Mouse (Mus musculus) layer of hippocampus, adult 18-20 months (tissue): ENCODE results near the gene Gm28374. TPM values are rescaled to one million over a fixed set of nuclear protein-coding genes. Genes with fewer than 3 reads are reported as not detected.

ENCODE experiments used
- DNase-seq, 2 experiments: peaks; one replicate each; pipeline ENCODE4 v3.0.0; 2022; ENCODE audit warnings: low spot score in 2 of 2
- total RNA-seq, 2 experiments: library from RNA; stranded (reverse); gene quantifications; 2 replicates each; pipeline ENCODE4 v1.2.3; 2021

Gene Gm28374
- total RNA-seq, 2 experiments from 2014 or later = 0.91 to 1.3 TPM

- DNase-seq = no peak
Observed at GRCm38 (mm10) chr19:6088841-6089240, 6.8 kb upstream of the Gm28374 start.

GRCm38 (mm10) chr19:6085417-6085879 is 3.4 kb upstream of the Gm28374 start:
- no peak for DNase-seq

GRCm38 (mm10) chr19:6084478-6085248 is 2.6 kb upstream of the Gm28374 start, which contains the start of the genes Zfpl1 and Cdca5:
Gene Zfpl1, minus strand, starts transcription at chr19:6084956.
Gene Cdca5, plus strand, starts transcription at chr19:6084983.
- DNase-seq = peak; percentile 95 to 97

DNA sequence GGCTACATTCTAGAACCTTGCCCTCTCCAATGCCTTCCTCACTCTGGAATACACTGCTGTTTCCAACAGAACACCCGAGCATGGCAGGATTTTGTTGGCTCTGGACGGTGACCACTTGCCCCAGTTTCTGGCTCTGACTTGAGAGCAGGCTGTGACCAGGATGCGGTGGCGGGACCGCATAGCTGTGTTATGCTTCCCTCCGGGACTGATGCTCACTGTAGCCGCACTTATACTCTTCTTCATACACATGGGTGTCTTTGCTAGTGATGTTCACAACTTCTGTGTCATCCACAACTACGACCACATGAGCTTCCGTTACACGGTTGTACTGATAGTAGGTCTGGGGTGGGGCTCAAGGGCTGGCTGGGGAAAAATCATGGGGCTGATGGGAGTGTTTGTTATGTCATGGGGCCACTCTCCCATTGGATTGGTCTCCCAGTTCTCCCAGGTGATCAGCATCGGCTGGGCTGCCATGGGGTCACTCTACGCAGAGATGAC is 2.0 kb downstream of the Gm28374 start, which contains the start of gene Tmem262:
Gene Tmem262, plus strand, starts transcription at position 51 of the 498 bp plus-strand sequence.
- no peak for DNase-seq

- DNase-seq = peak; percentile 81 to 92
Observed at GRCm38 (mm10) chr19:6076564-6077393, 5.3 kb downstream of the Gm28374 start, which contains the start of gene Vps51. Gene Vps51, minus strand, starts transcription at chr19:6077231.

DNA sequence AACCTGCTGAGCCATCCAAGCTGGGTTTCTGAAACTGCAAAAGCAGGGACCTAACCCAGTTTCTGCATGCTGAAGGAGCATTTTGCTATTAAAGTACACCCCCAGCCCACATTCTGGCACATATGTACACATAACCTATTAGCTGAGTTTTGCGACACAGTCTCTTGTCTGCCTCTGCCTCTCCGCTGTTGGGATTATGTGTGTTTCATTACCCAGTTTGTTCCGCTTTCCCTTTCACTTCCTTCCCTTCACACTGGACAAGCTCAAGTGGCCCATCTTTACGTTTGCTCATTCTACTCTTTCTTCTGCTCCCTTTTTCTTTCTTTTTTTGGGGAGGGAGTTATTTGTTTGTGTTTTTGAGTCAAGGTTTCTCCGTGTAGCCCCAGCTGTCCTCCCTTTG is 8.2 kb downstream of the Gm28374 start:
- no peak for DNase-seq

- DNase-seq = no peak
Observed at GRCm38 (mm10) chr19:6071261-6071660, 10.8 kb downstream of the Gm28374 start.

GRCm38 (mm10) chr19:6070571-6071250 is 11.3 kb downstream of the Gm28374 start:
- DNase-seq = no peak

GRCm38 (mm10) chr19:6069851-6070250 is 12.2 kb downstream of the Gm28374 start:
- no peak for DNase-seq

GRCm38 (mm10) chr19:6068951-6069350 is 13.1 kb downstream of the Gm28374 start:
- DNase-seq = no peak

- DNase-seq = peak; percentile 83 to 89
Observed at GRCm38 (mm10) chr19:6067724-6068415, 14.2 kb downstream of the Gm28374 start, which contains the start of gene Tm7sf2. Gene Tm7sf2, minus strand, starts transcription at chr19:6068373.

- DNase-seq = peak; percentile 77 to 86
Observed at GRCm38 (mm10) chr19:6067011-6067723, 14.9 kb downstream of the Gm28374 start.

- no peak for DNase-seq
Observed at GRCm38 (mm10) chr19:6066571-6066970, 15.5 kb downstream of the Gm28374 start.

GRCm38 (mm10) chr19:6063081-6063480 is 19.0 kb downstream of the Gm28374 start:
- no peak for DNase-seq

GRCm38 (mm10) chr19:6062418-6062817 is 19.6 kb downstream of the Gm28374 start:
- no peak for DNase-seq

- DNase-seq = peak in 1 of 2 experiments; percentile 55
Observed at GRCm38 (mm10) chr19:6061641-6062302, 20.3 kb downstream of the Gm28374 start.

- DNase-seq = peak; percentile 95 to 97
Observed at GRCm38 (mm10) chr19:6061021-6061533, 21.0 kb downstream of the Gm28374 start, which contains the start of gene Znhit2. Gene Znhit2, plus strand, starts transcription at chr19:6061192.

- no peak for DNase-seq
Observed at GRCm38 (mm10) chr19:6058966-6059365, 23.1 kb downstream of the Gm28374 start.

DNA sequence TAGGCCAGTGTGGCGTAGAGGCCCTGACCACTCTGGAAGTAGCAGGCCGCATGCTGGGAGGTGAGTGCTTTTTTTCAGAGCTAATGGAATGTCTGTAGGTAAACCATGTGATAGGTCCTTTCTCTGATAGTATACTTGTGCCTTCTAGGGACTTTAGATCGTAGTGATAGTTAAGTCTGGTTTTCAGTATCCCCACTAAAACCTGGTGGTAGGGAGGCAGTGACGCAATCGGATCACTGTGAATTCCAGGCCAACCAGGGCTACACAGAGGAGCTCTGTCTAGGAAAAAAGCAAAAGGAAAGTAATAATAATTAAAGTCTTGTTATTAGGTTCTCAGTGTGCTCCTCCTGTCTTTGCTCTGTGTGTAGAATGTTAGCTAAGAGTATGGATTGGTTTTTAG is 23.5 kb downstream of the Gm28374 start:
- no peak for DNase-seq
